In the genomic region with DNA sequence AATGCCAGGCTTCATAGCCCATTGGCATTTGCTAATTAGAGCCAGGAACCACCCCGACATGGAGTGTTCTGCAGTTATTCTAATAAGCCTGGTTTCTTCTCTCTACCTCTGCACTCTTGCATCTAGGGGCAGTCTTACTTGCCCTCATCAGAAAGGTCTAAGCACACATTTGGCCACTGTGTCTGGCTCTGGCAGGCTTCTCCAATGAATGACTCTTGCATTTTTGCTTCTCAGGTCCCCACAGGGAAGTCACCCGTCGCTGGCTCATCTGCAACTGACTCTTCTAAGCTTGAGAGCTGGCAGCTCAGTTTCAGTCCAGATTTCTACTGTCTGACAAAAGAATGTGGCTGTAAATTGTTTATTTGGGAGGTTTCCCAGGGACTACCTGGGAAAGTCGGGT, we compare ENCODE assay signal across 30 mouse cellular contexts. TPM values are rescaled to one million over a fixed set of nuclear protein-coding genes. Genes with fewer than 3 reads are reported as not detected.
DNase-seq lines count a peak whose midpoint lies in the region; ATAC-seq and TF ChIP-seq lines count a peak whose summit lies in the region.
"Had no signal": no experiment of that assay in that cellular context is flagged by ENCODE, and none has a peak within 500 bp of the region (broad histone marks: within the 10 kb centered on the region; RNA-seq: fewer than 3 reads in every experiment).

No protein-coding gene starts in this region.

- 0 out of 2 replicates have a peak, but pooled peaks cover 12% of the 10 kb centered on the region for H3K27me3 ChIP-seq in liver, embryonic 12.5 days (replicated peaks)
- no peaks in the 10 kb centered on the region for H3K27me3 ChIP-seq in CH12.LX (replicated peaks)
- no peaks in the 10 kb centered on the region for H3K27me3 ChIP-seq in kidney, embryonic 14.5 days (ENCODE audit: control insufficient read depth, insufficient read depth, low read length)
- H3K27me3 ChIP-seq: hindbrain, embryonic 15.5 days; midbrain, embryonic 13.5 days; neural tube, embryonic 13.5 days; Patski had no signal

- TF ChIP-seq CTCF in CH12.LX (conservative IDR thresholded peaks at IDR 0.05 in 1 of 2, IDR thresholded peaks at IDR 0.05 in 1 of 2; ENCODE audit: low read depth in 2 of 2, low read length in 2 of 2), result peak in 1 of 2 experiments; percentile 19; a peak in 1 of 4 replicates
- TF ChIP-seq CTCF in bone marrow, adult 2 months (IDR thresholded peaks at IDR 0.05; ENCODE audit: control insufficient read depth, insufficient read depth, low read length), result no peak

- H3K4me3 ChIP-seq in liver, embryonic 12.5 days, result no peak overlapping the region
- no peak overlapping the region for H3K4me3 ChIP-seq in CH12.LX (replicated peaks in 1 of 3; ENCODE audit: low read depth in 2 of 3, low read length in 2 of 3, poor library complexity in 1 of 3)
- H3K4me3 ChIP-seq in bone marrow, adult 2 months (replicated peaks; ENCODE audit: control insufficient read depth, low read depth, low read length), result no peak overlapping the region
- no peak overlapping the region for H3K4me3 ChIP-seq in macrophage (ENCODE audit: inconsistent target)
- H3K4me3 ChIP-seq in kidney, embryonic 14.5 days (ENCODE audit: low read length), result no peak overlapping the region
- H3K4me3 ChIP-seq: hindbrain, embryonic 10.5 days; hindbrain, embryonic 15.5 days; midbrain, embryonic 13.5 days; neural tube, embryonic 13.5 days had no signal

- peaks cover 50% of the 10 kb centered on the region for H3K4me1 ChIP-seq in liver, embryonic 12.5 days
- H3K4me1 ChIP-seq in CH12.LX (ENCODE audit: control insufficient read depth in 1 of 2, insufficient read depth in 2 of 2), result peaks cover 54 to 92% of the 10 kb centered on the region in 2 experiments
- H3K4me1 ChIP-seq in bone marrow, adult 2 months (ENCODE audit: control insufficient read depth, insufficient read depth, low read length), result peaks cover 18% of the 10 kb centered on the region
- no peaks in the 10 kb centered on the region; the same call in 1 of the 2 replicates for H3K4me1 ChIP-seq in kidney, embryonic 14.5 days (ENCODE audit: control insufficient read depth, insufficient read depth, low read length)

- no peak; the same call in 1 of the 2 replicates for TF ChIP-seq RAD21 in CH12.LX (IDR thresholded peaks at IDR 0.05; ENCODE audit: low read depth, low read length)

- in situ Hi-C loops in CH12.LX (cut with MboI; ENCODE audit: low pct_ligation_motif_present, low pct_unique_long_range_greater_than_20kb, low sequenced_read_pairs), result no loop called here

- ATAC-seq in liver, embryonic 12.5 days, result no peak
- ATAC-seq in kidney, embryonic 14.5 days (ENCODE audit: low FRiP score, low TSS enrichment), result no peak
- ATAC-seq: forebrain, embryonic 14.5 days; inflammation-experienced regulatory T-cells, adult 6 months; midbrain, embryonic 13.5 days; Patski had no signal

- H3K9ac ChIP-seq in liver, embryonic 12.5 days, result no peak overlapping the region
- H3K9ac ChIP-seq in CH12.LX (ENCODE audit: insufficient read depth, low read depth), result peak overlapping the region; percentile 26
- H3K9ac ChIP-seq in kidney, embryonic 14.5 days (ENCODE audit: low read depth, low read length), result no peak overlapping the region
- H3K9ac ChIP-seq: hindbrain, embryonic 15.5 days; lung, embryonic 14.5 days; midbrain, embryonic 13.5 days; neural tube, embryonic 13.5 days had no signal

- dilution Hi-C loops in CH12.LX (cut with MboI; ENCODE audit: extremely low pct_ligation_motif_present, extremely low pct_unique_long_range_greater_than_20kb, low sequenced_read_pairs), result no loop called here

- H3K27ac ChIP-seq in liver, embryonic 12.5 days, result 0 out of 2 replicates have a peak overlapping the region, but pooled peaks have one; percentile 8
- H3K27ac ChIP-seq in CH12.LX (ENCODE audit: insufficient read depth, low read depth), result peak overlapping the region; percentile 98
- peak overlapping the region; percentile 91 for H3K27ac ChIP-seq in bone marrow, adult 2 months (ENCODE audit: control insufficient read depth, insufficient read depth, low read depth, low read length, poor library complexity)
- H3K27ac ChIP-seq in macrophage, result peak overlapping the region; percentile 92
- no peak overlapping the region for H3K27ac ChIP-seq in kidney, embryonic 14.5 days (ENCODE audit: low read depth, low read length)
- H3K27ac ChIP-seq: hindbrain, embryonic 10.5 days; hindbrain, embryonic 15.5 days; midbrain, embryonic 13.5 days; neural tube, embryonic 13.5 days had no signal

- no peak for TF ChIP-seq POLR2A in CH12.LX (IDR thresholded peaks at IDR 0.05; ENCODE audit: low read depth, low read length)
- no peak for TF ChIP-seq POLR2A in bone marrow, adult 2 months (IDR thresholded peaks at IDR 0.05; ENCODE audit: borderline replicate concordance, control insufficient read depth, low read depth, low read length)

- H3K79me2 ChIP-seq in CH12.LX (replicated peaks; ENCODE audit: control insufficient read depth, extremely low read depth, insufficient read depth, poor library complexity, severe bottlenecking), result peaks cover 12% of the 10 kb centered on the region
- H3K79me2 ChIP-seq in macrophage (ENCODE audit: inconsistent target), result peaks cover 75% of the 10 kb centered on the region

- no peaks in the 10 kb centered on the region for H3K9me3 ChIP-seq in liver, embryonic 12.5 days (replicated peaks)
- H3K9me3 ChIP-seq in CH12.LX (replicated peaks; ENCODE audit: low read length), result peaks cover 3% of the 10 kb centered on the region
- no peaks in the 10 kb centered on the region for H3K9me3 ChIP-seq in kidney, embryonic 14.5 days (ENCODE audit: control insufficient read depth, low read length)
- H3K9me3 ChIP-seq: hindbrain, embryonic 10.5 days; hindbrain, embryonic 15.5 days; midbrain, embryonic 13.5 days; neural tube, embryonic 13.5 days had no signal

- 68% methylated on average over 4 of the region's 4 CpGs for WGBS in liver, embryonic 12.5 days (ENCODE audit: insufficient replicate concordance)
- 37% methylated on average over 4 of the region's 4 CpGs for WGBS in bone marrow, adult 2 months
- WGBS in macrophage (ENCODE audit: missing documents), result 57% methylated on average over 4 of the region's 4 CpGs
- 71% methylated on average over 4 of the region's 4 CpGs for WGBS in kidney, embryonic 14.5 days

- H3K36me3 ChIP-seq in liver, embryonic 12.5 days, result no peaks in the 10 kb centered on the region
- H3K36me3 ChIP-seq in CH12.LX (replicated peaks in 1 of 2; ENCODE audit: control insufficient read depth in 1 of 2, insufficient read depth in 1 of 2, low read length in 1 of 2) (peaks cover 3 to 40% of the 10 kb centered on the region in 2 experiments), macrophage (ENCODE audit: inconsistent target) (no peaks in the 10 kb centered on the region)
- H3K36me3 ChIP-seq in kidney, embryonic 14.5 days (ENCODE audit: control insufficient read depth, insufficient read depth, low read length), result no peaks in the 10 kb centered on the region
- H3K36me3 ChIP-seq: hindbrain, embryonic 10.5 days; hindbrain, embryonic 15.5 days; midbrain, embryonic 13.5 days; neural tube, embryonic 13.5 days had no signal

- no peak for DNase-seq in liver
- no peak for DNase-seq in CH12.LX (ENCODE audit: extremely low read depth)
- no peak for DNase-seq in cerebellum, postnatal 4 days (ENCODE audit: low spot score in 2 of 2)
- DNase-seq: adrenal gland, postnatal 14 days; cerebellum, adult 8-10 months; cerebellum, postnatal 25 days; heart, postnatal 14 days; kidney, adult 11 months; kidney, postnatal 4 days; lung, embryonic 14.5 days; thymus, postnatal 14 days had no signal

- no peak overlapping the region for H3K4me2 ChIP-seq in liver, embryonic 12.5 days
- H3K4me2 ChIP-seq in CH12.LX (ENCODE audit: insufficient read depth, low read depth, poor library complexity, severe bottlenecking), result peak overlapping the region; percentile 51; the same call in 1 of the 2 replicates
- H3K4me2 ChIP-seq in kidney, embryonic 14.5 days (replicated peaks; ENCODE audit: low read depth, low read length), result no peak overlapping the region
- H3K4me2 ChIP-seq: hindbrain, embryonic 15.5 days; lung, embryonic 14.5 days; midbrain, embryonic 13.5 days; neural tube, embryonic 13.5 days had no signal

- TF ChIP-seq EP300 in CH12.LX (IDR thresholded peaks at IDR 0.05; ENCODE audit: low read length), result no peak

TF ChIP-seq in CH12.LX, 34 proteins besides CTCF, POLR2A, EP300 and RAD21 (continues in another document):
- TF ChIP-seq SMC3 (IDR thresholded peaks at IDR 0.05; ENCODE audit: low read depth, low read length), result no peak
- no peak; the same call in 1 of the 2 replicates for TF ChIP-seq TCF12 (IDR thresholded peaks at IDR 0.05; ENCODE audit: low read depth, low read length)
- no peak for TF ChIP-seq MEF2A (IDR thresholded peaks at IDR 0.05; ENCODE audit: borderline replicate concordance, low read depth, low read length)
- TF ChIP-seq MAZ (IDR thresholded peaks at IDR 0.05; ENCODE audit: low read depth, low read length), result no peak
- TF ChIP-seq PAX5 (IDR thresholded peaks at IDR 0.05; ENCODE audit: low read length), result no peak
- TF ChIP-seq NRF1 (IDR thresholded peaks at IDR 0.05; ENCODE audit: low read depth, low read length), result no peak
- TF ChIP-seq ELF1 (IDR thresholded peaks at IDR 0.05; ENCODE audit: low read depth, low read length), result no peak

RNA-seq across cellular contexts. Expression of gene Tfeb, which starts 29.2 kb away (rescaled TPM):
- 5.6 and 5.8 TPM in 2 replicates for polyA plus RNA-seq in liver, embryonic 12.5 days (2016; fragmentation: Nextera tagmentation; extraction: Ambion mirVana)
- total RNA-seq in CH12.LX (2012; rRNA removed), result 49.3 and 57.3 TPM in 2 replicates
- total RNA-seq in CH12.LX (2014; rRNA removed), result 26.9 and 29.1 TPM in 2 replicates
- 39.9 and 41.3 TPM in 2 replicates for polyA plus RNA-seq in CH12.LX (2012; ENCODE audit: insufficient read length, low read depth)
- polyA plus RNA-seq in bone marrow, adult 2 months (2011; ENCODE audit: insufficient read depth, insufficient read length, low replicate concordance, missing spikeins), result 22.6 and 43.7 TPM in 2 replicates
- 100 to 1,000 TPM in 6 of 26 experiments, 10 to 100 TPM in 16, 1 to 10 TPM in 4; 5.7 to 136 (median 54.5) TPM for total RNA-seq in macrophage (2018; cell fraction: chromatin; rRNA removed)
- total RNA-seq in macrophage (2018; cell fraction: cytosol; rRNA removed), result 10 to 100 TPM in 24 of 26 experiments, 1 to 10 TPM in 2; 6.8 to 49.1 (median 37.2) TPM
- 10 to 100 TPM; 11.7 to 97.4 (median 40.8) TPM for total RNA-seq in macrophage (2018; cell fraction: nucleus; rRNA removed)
- polyA plus RNA-seq in macrophage (2018), result 15.5 to 41.8 TPM (median 22.8 TPM) in 3 replicates
- 11.7 and 12.0 TPM in 2 replicates for polyA plus RNA-seq in kidney, embryonic 14.5 days (2014; fragmentation: Nextera tagmentation; extraction: Ambion mirVana)

RNA-seq across cellular contexts. Expression of gene Pgc, which starts 39.3 kb away (rescaled TPM):
- polyA plus RNA-seq in liver, embryonic 12.5 days (2016; fragmentation: Nextera tagmentation; extraction: Ambion mirVana), result not detected in 2 replicates
- total RNA-seq in CH12.LX (2012; rRNA removed) (not detected in 2 replicates), CH12.LX (2014; rRNA removed) (not detected in 2 replicates)
- polyA plus RNA-seq in CH12.LX (2012; ENCODE audit: insufficient read length, low read depth) (not detected in 2 replicates), macrophage (2018) (not detected in 3 replicates)
- polyA plus RNA-seq in bone marrow, adult 2 months (2011; ENCODE audit: insufficient read depth, insufficient read length, low replicate concordance, missing spikeins), result 1.1 TPM in 1 of 2 replicates, not detected in the other
- not detected for total RNA-seq in macrophage (2018; cell fraction: chromatin; rRNA removed)
- not detected for total RNA-seq in macrophage (2018; cell fraction: cytosol; rRNA removed)
- total RNA-seq in macrophage (2018; cell fraction: nucleus; rRNA removed), result not detected
- polyA plus RNA-seq in kidney, embryonic 14.5 days (2014; fragmentation: Nextera tagmentation; extraction: Ambion mirVana), result not detected in 2 replicates
- total RNA-seq: adrenal gland, postnatal 14 days; gastrocnemius, adult 18-20 months; gastrocnemius, postnatal 4 days; heart, adult 8-10 months; heart, postnatal 14 days; left cerebral cortex, postnatal 14 days; liver, adult 2 months had no signal
- polyA plus RNA-seq: forebrain, embryonic 14.5 days; frontal cortex, adult 2 months; hindbrain, embryonic 10.5 days; inflammation-experienced regulatory T-cells, adult 6 months; limb, embryonic 11.5 days; midbrain, embryonic 13.5 days; neural tube, embryonic 13.5 days; Patski; urinary bladder, adult 2 months had no signal
